Mouse (Mus musculus) G1E (cell line): ENCODE data around the gene Cdx4.

Experiments
- POLR2AphosphoS5 ChIP-seq: IDR thresholded peaks from 2 replicates; pipeline ENCODE4 v1.6.1; 2012; ENCODE audit warnings: low read depth, low read length, inconsistent platforms; ENCODE audit not compliant: insufficient replicate concordance
- TAL1 ChIP-seq: conservative IDR thresholded peaks from 2 replicates; pipeline ENCODE4 v1.6.1; 2012; ENCODE audit warnings: low read depth, low read length, inconsistent platforms, mixed read lengths

DNA sequence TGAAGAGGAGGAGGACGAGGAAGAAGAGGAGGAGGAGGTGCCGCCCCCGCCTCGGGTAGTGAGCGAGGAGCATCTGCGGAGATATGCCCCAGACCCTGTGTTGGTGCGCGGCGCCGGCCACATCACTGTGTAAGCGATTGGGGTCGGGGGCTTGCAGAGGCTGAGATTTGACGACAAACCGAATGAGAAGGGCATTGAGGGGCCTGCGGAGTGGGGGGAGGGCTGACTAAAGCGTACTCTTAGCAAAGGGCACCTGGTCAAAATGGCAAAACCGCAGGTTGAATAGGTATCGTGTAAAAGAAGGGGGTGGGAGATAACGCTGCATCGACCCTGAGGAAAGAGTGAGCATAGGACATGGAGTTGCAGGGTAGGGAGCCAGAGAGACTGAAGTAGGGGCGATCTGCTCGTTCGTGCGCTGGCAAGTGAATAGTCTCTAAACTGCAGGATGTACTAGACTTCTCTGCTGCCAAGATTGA is 35.6 kb downstream of the Cdx4 start:
- TF ChIP-seq POLR2AphosphoS5 (no peak), TAL1 (no peak)
